Mouse (Mus musculus) embryonic facial prominence, embryonic 12.5 days (tissue): Measurements from ENCODE around the gene Zfp85. TPM values are rescaled to one million over a fixed set of nuclear protein-coding genes. Genes with fewer than 3 reads are reported as not detected.
"Not testable (repeated sequence)": the region's sequence is repeated elsewhere in the genome, so short reads cannot be mapped to it uniquely, and the experiment has no call there.

Experiments
- ATAC-seq: fragments of 200-750 bp; cut with Nextera tagmentation; 2 replicates; pipeline ENCODE4 v1.8.0; 2017; ENCODE audit not compliant: insufficient number of reproducible peaks, insufficient read depth, low FRiP score, low TSS enrichment
- H3K27ac ChIP-seq: fragments of 300-500 bp; sonication (generic); 2 replicates; pipeline ENCODE4 v1.5.1; 2016; ENCODE audit warnings: mild to moderate bottlenecking
- H3K27me3 ChIP-seq: fragments of 300-500 bp; sonication (generic); 2 replicates; pipeline ENCODE4 v1.6.1; 2016; ENCODE audit warnings: mild to moderate bottlenecking, moderate library complexity
- H3K36me3 ChIP-seq: fragments of 300-500 bp; sonication (generic); 2 replicates; pipeline ENCODE4 v1.6.1; 2016; ENCODE audit warnings: mild to moderate bottlenecking
- H3K4me1 ChIP-seq: fragments of 300-500 bp; sonication (generic); 2 replicates; pipeline ENCODE4 v1.6.1; 2016
- H3K4me2 ChIP-seq: fragments of 300-500 bp; sonication (generic); replicated peaks from 2 replicates; pipeline ENCODE4 v1.6.1; 2016; ENCODE audit warnings: mild to moderate bottlenecking, moderate library complexity
- H3K4me3 ChIP-seq: fragments of 300-500 bp; sonication (generic); 2 replicates; pipeline ENCODE4 v1.5.1; 2016; ENCODE audit warnings: mild to moderate bottlenecking
- H3K9ac ChIP-seq: fragments of 300-500 bp; sonication (generic); 2 replicates; pipeline ENCODE4 v1.6.1; 2016; ENCODE audit warnings: mild to moderate bottlenecking, moderate library complexity
- H3K9me3 ChIP-seq: fragments of 300-500 bp; sonication (generic); 2 replicates; pipeline ENCODE4 v1.6.1; 2016; ENCODE audit warnings: mild to moderate bottlenecking, moderate library complexity
- WGBS: fragments of 180-500 bp; shearing (Covaris S2); methylation state at CpG from one replicate; pipeline ENCODE4 v1.1.7; 2016; 5-methylcytosine and 5-hydroxymethylcytosine counted together
- polyA plus RNA-seq: library from polyadenylated mRNA; unstranded; fragments of >200 nt; fragmentation: Nextera tagmentation; extraction: Ambion mirVana; gene quantifications from 2 replicates; pipeline ENCODE4 v1.2.1, GENCODE M21; 2016

Gene Zfp85
- polyA plus RNA-seq, 1 experiment from 2014 or later: 7.7 TPM

GRCm38 (mm10) chr13:67734391-67734790 lies 20.6 kb downstream of the Zfp85 start:
- H3K9me3 ChIP-seq: peaks cover 12% of the 10 kb centered on the region; the same call in 1 of the 2 replicates
- H3K27ac ChIP-seq, H3K36me3 ChIP-seq, ATAC-seq, H3K9ac ChIP-seq, H3K27me3 ChIP-seq, H3K4me2 ChIP-seq, H3K4me1 ChIP-seq, H3K4me3 ChIP-seq: not testable (repeated sequence)
- WGBS: 92% methylated on average over 9 of the region's 9 CpGs

DNA sequence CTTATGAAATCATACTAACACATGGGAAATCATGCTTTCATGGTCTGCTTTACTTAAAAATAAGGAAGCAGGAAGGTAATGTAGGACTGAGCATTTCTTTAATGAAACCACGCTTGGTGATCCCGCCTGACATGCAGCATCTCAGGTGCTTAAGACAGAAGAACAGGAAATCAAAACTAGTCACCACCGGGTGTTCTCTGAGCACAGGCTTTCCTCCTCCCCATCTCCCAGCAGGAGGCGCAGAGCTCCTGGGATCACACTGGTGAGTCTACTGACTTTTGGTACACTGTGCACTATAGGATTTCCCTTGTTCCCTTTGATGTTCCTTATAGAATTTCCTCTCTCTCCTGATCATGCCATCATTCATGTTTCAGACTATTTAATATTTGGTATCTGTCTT lies 25.6 kb downstream of the Zfp85 start:
- H3K9ac ChIP-seq, H3K36me3 ChIP-seq, H3K4me1 ChIP-seq, H3K9me3 ChIP-seq, H3K27me3 ChIP-seq, H3K27ac ChIP-seq: not testable (repeated sequence)
- Histone ChIP-seq H3K4me3 (peak overlapping the region; percentile 54), H3K4me2 (peak overlapping the region; percentile 45)
- WGBS: 39% methylated on average over 4 of the region's 4 CpGs
- peak; percentile 86 for ATAC-seq

GRCm38 (mm10) chr13:67728641-67729318 lies 26.2 kb downstream of the Zfp85 start, which contains the start of gene Zfp65:
Gene Zfp65, minus strand, starts transcription at chr13:67729173.
- peak within 1 kb of the TSS; percentile 45 for H3K4me2 ChIP-seq

DNA sequence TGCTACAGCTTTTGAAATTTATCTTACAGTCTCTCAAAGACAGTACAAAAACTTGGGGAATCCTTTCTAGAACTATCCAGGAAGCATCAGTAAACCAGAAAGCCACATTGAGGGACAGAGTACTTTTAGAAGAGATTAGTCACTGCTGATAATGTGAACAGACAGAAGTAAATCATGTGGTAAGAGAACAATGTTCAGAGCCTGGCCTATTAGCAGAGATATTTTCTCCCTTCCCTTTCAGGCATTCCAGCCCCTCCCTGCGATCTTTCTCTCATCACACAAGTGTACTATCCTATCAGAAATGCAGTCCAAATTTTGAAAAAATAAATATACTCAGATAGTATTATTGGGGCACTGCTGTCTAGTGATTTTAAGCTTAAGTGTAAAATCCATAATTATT lies 26.9 kb downstream of the Zfp85 start:
- 75% methylated on average over 1 of the region's 1 CpGs for WGBS
- Histone ChIP-seq H3K9ac (no peak overlapping the region; the same call in 1 of the 2 replicates), H3K27me3 (no peaks in the 10 kb centered on the region), H3K9me3 (no peaks in the 10 kb centered on the region), H3K36me3 (no peaks in the 10 kb centered on the region), H3K4me2 (peak overlapping the region; percentile 45), H3K4me3 (peak overlapping the region; percentile 54; the same call in 1 of the 2 replicates), H3K4me1 (peaks cover 6% of the 10 kb centered on the region; the same call in 1 of the 2 replicates), H3K27ac (no peak overlapping the region)
- ATAC-seq: no peak

More at GRCm38 (mm10) chr13:67728641-67729318, 26.2 kb downstream of the Zfp85 start, which contains the start of gene Zfp65:
- peak; percentile 86 for ATAC-seq
- 0 out of 2 replicates have a peak, but pooled peaks cover 3% of the 10 kb centered on the region for H3K4me1 ChIP-seq
- no peak within 1 kb of the TSS for H3K27ac ChIP-seq
- peak within 1 kb of the TSS; percentile 54 for H3K4me3 ChIP-seq
- peak within 1 kb of the TSS; percentile 63 for H3K9ac ChIP-seq
- H3K9me3 ChIP-seq: peaks cover 6% of the 10 kb centered on the region; the same call in 1 of the 2 replicates
- H3K36me3 ChIP-seq: no peaks in the 10 kb centered on the region
- H3K27me3 ChIP-seq: no peaks in the 10 kb centered on the region
- 2% methylated on average over 18 of the region's 21 CpGs for WGBS

- not testable (repeated sequence) for H3K27ac ChIP-seq, ATAC-seq, H3K9me3 ChIP-seq, H3K36me3 ChIP-seq, H3K9ac ChIP-seq, H3K27me3 ChIP-seq, H3K4me3 ChIP-seq, H3K4me2 ChIP-seq, H3K4me1 ChIP-seq
- WGBS: 91% methylated on average over 2 of the region's 2 CpGs
Measured at GRCm38 (mm10) chr13:67725331-67725730, 29.7 kb downstream of the Zfp85 start.

- Histone ChIP-seq H3K4me2 (peak overlapping the region; percentile 70), H3K27me3 (no peaks in the 10 kb centered on the region), H3K27ac (peak overlapping the region; percentile 48; the same call in 1 of the 2 replicates), H3K9ac (peak overlapping the region; percentile 67), H3K9me3 (no peaks in the 10 kb centered on the region), H3K36me3 (no peaks in the 10 kb centered on the region), H3K4me3 (peak overlapping the region; percentile 68), H3K4me1 (peaks cover 8% of the 10 kb centered on the region; the same call in 1 of the 2 replicates)
- ATAC-seq: peak; percentile 95
- under 1% methylated on average over 17 of the region's 17 CpGs for WGBS
Measured at GRCm38 (mm10) chr13:67723848-67724479, 31.1 kb downstream of the Zfp85 start.

Other genes with a start within 250 kb of the Zfp85 start
- not detected in 2 replicates for gene Gm26965, start 229.1 kb downstream of the Zfp85 start, polyA plus RNA-seq
- gene Zfp87, start 229.1 kb downstream of the Zfp85 start, polyA plus RNA-seq: 25.0 and 25.2 TPM in 2 replicates
- gene Zfp748, start 201.4 kb downstream of the Zfp85 start, polyA plus RNA-seq: 16.9 and 17.0 TPM in 2 replicates
- gene Zfp729b, start 145.5 kb downstream of the Zfp85 start, polyA plus RNA-seq: 5.3 TPM in 2 replicates
- not detected in 2 replicates for gene Gm49345, start 117.5 kb downstream of the Zfp85 start, polyA plus RNA-seq
- gene Zfp729a, start 117.4 kb downstream of the Zfp85 start, polyA plus RNA-seq: 3.2 and 3.8 TPM in 2 replicates
- 14.8 and 14.9 TPM in 2 replicates for gene Zfp738, start 68.2 kb downstream of the Zfp85 start, polyA plus RNA-seq
- 8.4 and 10.5 TPM in 2 replicates for gene Zfp65, start 26.1 kb downstream of the Zfp85 start, polyA plus RNA-seq
- 3.3 and 3.8 TPM in 2 replicates for gene Zfp493, start 24.5 kb upstream of the Zfp85 start, polyA plus RNA-seq
- gene Zfp273, start 58.5 kb upstream of the Zfp85 start, polyA plus RNA-seq: 9.2 and 9.6 TPM in 2 replicates
- gene Gm10037, start 75.9 kb upstream of the Zfp85 start, polyA plus RNA-seq: 4.1 and 4.6 TPM in 2 replicates
- gene BC048507, start 108.1 kb upstream of the Zfp85 start, polyA plus RNA-seq: not detected in 2 replicates